Mouse (Mus musculus) limb, embryonic 11.5 days (tissue): ENCODE measurements at regions not wholly inside any gene's neighbourhood (a gene's known extent, or its start where the extent isn't known, plus 50 kb on each side); places are given as distances from the start of the nearest gene placed in this dataset.
"Not testable (repeated sequence)": the region's sequence is repeated elsewhere in the genome, so short reads cannot be mapped to it uniquely, and the experiment has no call there.

Experiments used
- ATAC-seq: fragments of 200-750 bp; cut with Nextera tagmentation; 2 replicates; pipeline ENCODE4 v1.8.0; 2017; ENCODE audit warnings: low read depth; ENCODE audit not compliant: insufficient number of reproducible peaks, low FRiP score, low TSS enrichment
- DNase-seq: peaks from one replicate; pipeline ENCODE4 v3.0.0-alpha.2; 2015; ENCODE audit warnings: low spot score
- H3K27ac ChIP-seq: fragments of 300-500 bp; sonication (generic); replicated peaks from 2 replicates; pipeline ENCODE4 v1.5.1; 2014; ENCODE audit warnings: low read depth, mild to moderate bottlenecking, low read length
- H3K27me3 ChIP-seq: fragments of 300-500 bp; sonication (generic); 2 replicates; pipeline ENCODE4 v1.6.1; 2014; ENCODE audit warnings: mild to moderate bottlenecking, low read length, mixed read lengths; ENCODE audit not compliant: control insufficient read depth, insufficient read depth
- H3K36me3 ChIP-seq: fragments of 300-500 bp; sonication (generic); 2 replicates; pipeline ENCODE4 v1.6.1; 2014; ENCODE audit warnings: mild to moderate bottlenecking, low read length, moderate library complexity, mixed read lengths; ENCODE audit not compliant: control insufficient read depth, insufficient read depth
- H3K4me1 ChIP-seq: fragments of 300-500 bp; sonication (generic); 2 replicates; pipeline ENCODE4 v1.6.1; 2014; ENCODE audit warnings: low read length, mixed read lengths; ENCODE audit not compliant: control insufficient read depth, insufficient read depth
- H3K4me2 ChIP-seq: fragments of 300-500 bp; sonication (generic); 2 replicates; pipeline ENCODE4 v1.6.1; 2014; ENCODE audit warnings: low read depth, mild to moderate bottlenecking, moderate library complexity; ENCODE audit not compliant: severe bottlenecking
- H3K4me3 ChIP-seq: fragments of 300-500 bp; sonication (generic); 2 replicates; pipeline ENCODE4 v1.5.1; 2014; ENCODE audit warnings: low read depth, low read length
- H3K9ac ChIP-seq: fragments of 300-500 bp; sonication (generic); 2 replicates; pipeline ENCODE4 v1.6.1; 2014; ENCODE audit warnings: mild to moderate bottlenecking, low read length
- H3K9me3 ChIP-seq: fragments of 300-500 bp; sonication (generic); 2 replicates; pipeline ENCODE4 v1.6.1; 2016; ENCODE audit warnings: low read length; ENCODE audit not compliant: control insufficient read depth
- WGBS: fragments of 180-500 bp; shearing (Covaris S2); extraction: QIAGEN DNeasy Blood & Tissue Kit; methylation state at CpG from one replicate; pipeline ENCODE4 v1.1.7; 2014; 5-methylcytosine and 5-hydroxymethylcytosine counted together

GRCm38 (mm10) chr16:76958597-76959392 is 54.7 kb upstream of the Usp25 start:
- Histone ChIP-seq H3K36me3 (no peaks in the 10 kb centered on the region), H3K27ac (no peak overlapping the region), H3K9ac (no peak overlapping the region), H3K9me3 (no peaks in the 10 kb centered on the region), H3K27me3 (no peaks in the 10 kb centered on the region), H3K4me3 (no peak overlapping the region), H3K4me1 (no peaks in the 10 kb centered on the region), H3K4me2 (no peak overlapping the region)
- ATAC-seq (no peak), DNase-seq (no peak)
- 75% methylated on average over 7 of the region's 7 CpGs for WGBS

GRCm38 (mm10) chr16:76957491-76957890 is 56.0 kb upstream of the Usp25 start:
- Histone ChIP-seq H3K4me3 (no peak overlapping the region), H3K27me3 (no peaks in the 10 kb centered on the region), H3K9ac (no peak overlapping the region), H3K36me3 (no peaks in the 10 kb centered on the region), H3K9me3 (no peaks in the 10 kb centered on the region), H3K27ac (no peak overlapping the region), H3K4me1 (no peaks in the 10 kb centered on the region), H3K4me2 (no peak overlapping the region)
- DNase-seq (no peak), ATAC-seq (no peak)
- 78% methylated on average over 3 of the region's 3 CpGs for WGBS

- no peak overlapping the region for H3K4me2 ChIP-seq
- WGBS: 83% methylated on average over 7 of the region's 7 CpGs
- H3K27me3 ChIP-seq: no peaks in the 10 kb centered on the region
- H3K36me3 ChIP-seq: no peaks in the 10 kb centered on the region
- no peak for ATAC-seq
- no peaks in the 10 kb centered on the region for H3K4me1 ChIP-seq
- no peak overlapping the region for H3K27ac ChIP-seq
- no peak for DNase-seq
- no peak overlapping the region for H3K4me3 ChIP-seq
- H3K9ac ChIP-seq: no peak overlapping the region
- no peaks in the 10 kb centered on the region for H3K9me3 ChIP-seq
Measured at GRCm38 (mm10) chr16:76957090-76957489, 56.4 kb upstream of the Usp25 start.

GRCm38 (mm10) chr16:76950836-76951486 is 62.5 kb upstream of the Usp25 start:
- no peak for DNase-seq

GRCm38 (mm10) chr16:76947011-76947410 is 66.5 kb upstream of the Usp25 start:
- DNase-seq: no peak
- H3K9ac ChIP-seq: no peak overlapping the region
- no peaks in the 10 kb centered on the region for H3K4me1 ChIP-seq
- no peaks in the 10 kb centered on the region for H3K36me3 ChIP-seq
- ATAC-seq: no peak
- H3K27ac ChIP-seq: no peak overlapping the region
- 79% methylated on average over 5 of the region's 5 CpGs for WGBS
- no peaks in the 10 kb centered on the region for H3K9me3 ChIP-seq
- H3K4me3 ChIP-seq: no peak overlapping the region
- no peaks in the 10 kb centered on the region for H3K27me3 ChIP-seq
- no peak overlapping the region for H3K4me2 ChIP-seq

More at GRCm38 (mm10) chr16:76950836-76951486, 62.5 kb upstream of the Usp25 start:
- Histone ChIP-seq H3K27ac (no peak overlapping the region), H3K27me3 (no peaks in the 10 kb centered on the region), H3K4me1 (no peaks in the 10 kb centered on the region), H3K36me3 (no peaks in the 10 kb centered on the region), H3K4me2 (no peak overlapping the region), H3K4me3 (no peak overlapping the region), H3K9me3 (no peaks in the 10 kb centered on the region), H3K9ac (no peak overlapping the region)
- 87% methylated on average over 10 of the region's 10 CpGs for WGBS
- no peak for ATAC-seq

DNA sequence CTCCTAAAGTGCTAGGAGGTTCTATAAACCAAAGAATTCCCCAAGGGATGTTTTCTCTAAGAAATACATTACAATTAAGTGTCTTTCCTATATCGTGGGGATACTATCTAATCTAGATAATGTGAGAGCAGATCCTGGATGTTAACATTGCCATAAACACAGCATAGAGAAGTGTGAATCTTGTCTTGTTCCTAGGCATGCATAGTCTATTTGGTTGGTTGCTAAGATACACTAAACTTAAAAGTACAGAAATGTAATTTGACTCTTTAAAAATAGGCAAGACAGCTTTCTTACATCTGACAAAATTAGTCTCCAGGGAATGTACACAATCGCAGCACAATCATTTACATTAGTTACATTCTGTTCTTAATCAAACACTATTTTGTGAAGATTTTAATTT is 75.4 kb upstream of the Usp25 start:
- Histone ChIP-seq H3K27ac (no peak overlapping the region), H3K9me3 (no peaks in the 10 kb centered on the region), H3K9ac (no peak overlapping the region), H3K4me2 (no peak overlapping the region), H3K36me3 (no peaks in the 10 kb centered on the region), H3K27me3 (no peaks in the 10 kb centered on the region), H3K4me3 (no peak overlapping the region), H3K4me1 (no peaks in the 10 kb centered on the region)
- no peak for ATAC-seq
- DNase-seq: no peak
- 89% methylated on average over 2 of the region's 2 CpGs for WGBS

DNA sequence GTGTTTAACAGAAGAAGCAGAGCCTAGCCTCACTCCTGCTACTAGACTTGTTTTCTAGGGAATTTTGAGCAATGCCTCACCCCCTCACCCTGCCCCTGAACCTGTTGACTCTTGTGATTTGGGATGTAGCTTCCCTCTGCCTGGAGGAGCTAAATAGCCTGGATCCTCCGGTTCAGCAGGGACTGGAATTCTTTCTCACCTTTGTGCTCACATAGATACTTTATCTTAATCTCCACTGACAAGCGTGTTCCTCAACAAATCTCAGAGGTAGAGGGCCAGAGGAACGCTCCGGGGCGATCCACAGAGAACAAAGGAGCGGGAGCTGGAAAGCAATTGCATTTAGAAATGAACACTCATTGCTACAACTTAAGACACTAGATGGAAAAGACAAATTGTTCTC is 85.6 kb upstream of the Usp25 start:
- H3K4me3 ChIP-seq: no peak overlapping the region
- no peaks in the 10 kb centered on the region for H3K9me3 ChIP-seq
- no peak for DNase-seq
- H3K36me3 ChIP-seq: no peaks in the 10 kb centered on the region
- ATAC-seq: no peak
- WGBS: 80% methylated on average over 6 of the region's 6 CpGs
- H3K27ac ChIP-seq: no peak overlapping the region
- no peaks in the 10 kb centered on the region for H3K27me3 ChIP-seq
- H3K4me1 ChIP-seq: no peaks in the 10 kb centered on the region
- H3K4me2 ChIP-seq: no peak overlapping the region
- H3K9ac ChIP-seq: no peak overlapping the region

- DNase-seq, H3K9ac ChIP-seq, H3K36me3 ChIP-seq, ATAC-seq, H3K4me2 ChIP-seq, H3K27ac ChIP-seq, H3K4me1 ChIP-seq, H3K27me3 ChIP-seq, H3K9me3 ChIP-seq, H3K4me3 ChIP-seq: not testable (repeated sequence)
- WGBS: 90% methylated on average over 11 of the region's 11 CpGs
Measured at GRCm38 (mm10) chr16:76920137-76920536, 93.4 kb upstream of the Usp25 start.
